Mouse (Mus musculus) G1E (cell line): ENCODE data around the gene Cnr2.

Experiments
- CTCF ChIP-seq: IDR thresholded peaks from 2 replicates; pipeline ENCODE4 v1.5.1; 2012; ENCODE audit warnings: low read depth, low read length, inconsistent platforms, mixed read lengths
- GATA1 ChIP-seq: IDR thresholded peaks from 2 replicates; pipeline ENCODE4 v1.6.1; 2012; ENCODE audit warnings: borderline replicate concordance, low read length, inconsistent platforms, mixed read lengths
- POLR2AphosphoS5 ChIP-seq: IDR thresholded peaks from 2 replicates; pipeline ENCODE4 v1.6.1; 2012; ENCODE audit warnings: low read depth, low read length, inconsistent platforms; ENCODE audit not compliant: insufficient replicate concordance
- TAL1 ChIP-seq: conservative IDR thresholded peaks from 2 replicates; pipeline ENCODE4 v1.6.1; 2012; ENCODE audit warnings: low read depth, low read length, inconsistent platforms, mixed read lengths

GRCm38 (mm10) chr4:135921257-135922120 lies 26.3 kb downstream of the Cnr2 start:
- TF ChIP-seq CTCF = no peak
- TF ChIP-seq GATA1 = no peak
- no peak for TF ChIP-seq TAL1
- no peak for TF ChIP-seq POLR2AphosphoS5
